Mouse (Mus musculus) liver, postnatal 0 days (tissue): ENCODE measurements around the gene Mgst3.

ENCODE experiments used
- CTCF ChIP-seq: sonication (generic); IDR thresholded peaks from 2 replicates; pipeline ENCODE4 v1.5.1; 2016; ENCODE audit warnings: antibody characterized with exemption, low read depth
- EP300 ChIP-seq: IDR thresholded peaks from 2 replicates; pipeline ENCODE4 v1.6.1; 2016; ENCODE audit warnings: antibody characterized with exemption, low read depth, mild to moderate bottlenecking

DNA sequence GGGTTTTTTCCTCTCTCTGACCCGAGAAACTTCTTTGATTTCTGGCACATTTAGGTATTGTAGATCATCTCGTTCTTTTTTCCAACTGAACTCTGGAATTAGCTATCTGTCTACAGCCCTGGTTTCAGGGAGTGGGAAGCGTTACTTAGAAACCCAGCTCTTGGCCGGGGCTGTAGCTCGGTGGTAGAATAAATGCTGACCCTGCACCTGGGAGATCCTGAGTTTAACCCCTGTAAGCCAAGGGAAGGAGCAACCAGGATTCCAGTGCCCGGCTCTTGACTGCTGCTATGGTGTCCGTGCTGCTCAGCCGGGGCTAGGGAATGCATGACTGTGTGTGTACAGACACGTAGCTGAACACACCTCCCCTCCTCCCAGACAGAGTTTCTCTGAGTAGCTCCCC is 34.9 kb downstream of the Mgst3 start:
- TF ChIP-seq EP300: no peak
- TF ChIP-seq CTCF: no peak
